Mouse (Mus musculus) midbrain, embryonic 12.5 days (tissue): Measurements from ENCODE around the gene 4921507P07Rik. TPM values are rescaled to one million over a fixed set of nuclear protein-coding genes. Genes with fewer than 3 reads are reported as not detected.
A peak's percentile ranks its signal among the peaks of the same experiment; 100 is the strongest.
"Not testable (repeated sequence)": the region's sequence is repeated elsewhere in the genome, so short reads cannot be mapped to it uniquely, and the experiment has no call there.

Experiments used
- ATAC-seq: fragments of 200-750 bp; cut with Nextera tagmentation; 2 replicates; pipeline ENCODE4 v1.8.0; 2017; ENCODE audit warnings: low read depth, moderate TSS enrichment, moderate library complexity; ENCODE audit not compliant: low FRiP score
- H3K27ac ChIP-seq: fragments of 300-500 bp; sonication (generic); replicated peaks from 2 replicates; pipeline ENCODE4 v1.5.1; 2016; ENCODE audit warnings: mild to moderate bottlenecking
- H3K27me3 ChIP-seq: fragments of 300-500 bp; sonication (generic); 2 replicates; pipeline ENCODE4 v1.6.1; 2016; ENCODE audit warnings: mild to moderate bottlenecking
- H3K36me3 ChIP-seq: fragments of 300-500 bp; sonication (generic); 2 replicates; pipeline ENCODE4 v1.6.1; 2016
- H3K4me1 ChIP-seq: fragments of 300-500 bp; sonication (generic); 2 replicates; pipeline ENCODE4 v1.6.1; 2016
- H3K4me2 ChIP-seq: fragments of 300-500 bp; sonication (generic); replicated peaks from 2 replicates; pipeline ENCODE4 v1.6.1; 2016; ENCODE audit warnings: mild to moderate bottlenecking, moderate library complexity
- H3K4me3 ChIP-seq: fragments of 300-500 bp; sonication (generic); 2 replicates; pipeline ENCODE4 v1.5.1; 2016; ENCODE audit warnings: mild to moderate bottlenecking
- H3K9ac ChIP-seq: fragments of 300-500 bp; sonication (generic); replicated peaks from 2 replicates; pipeline ENCODE4 v1.6.1; 2016; ENCODE audit warnings: mild to moderate bottlenecking, moderate library complexity
- H3K9me3 ChIP-seq: fragments of 300-500 bp; sonication (generic); 2 replicates; pipeline ENCODE4 v1.6.1; 2016; ENCODE audit warnings: mild to moderate bottlenecking
- WGBS: fragments of 180-500 bp; shearing (Covaris S2); methylation state at CpG from one replicate; pipeline ENCODE4 v1.1.7; 2016; 5-methylcytosine and 5-hydroxymethylcytosine counted together
- polyA plus RNA-seq: library from polyadenylated mRNA; unstranded; fragments of >200 nt; fragmentation: Nextera tagmentation; extraction: Ambion mirVana; gene quantifications from 2 replicates; pipeline ENCODE4 v1.2.1, GENCODE M21; 2016

Gene 4921507P07Rik
- polyA plus RNA-seq, 1 experiment from 2014 or later, result 1.4 TPM

DNA sequence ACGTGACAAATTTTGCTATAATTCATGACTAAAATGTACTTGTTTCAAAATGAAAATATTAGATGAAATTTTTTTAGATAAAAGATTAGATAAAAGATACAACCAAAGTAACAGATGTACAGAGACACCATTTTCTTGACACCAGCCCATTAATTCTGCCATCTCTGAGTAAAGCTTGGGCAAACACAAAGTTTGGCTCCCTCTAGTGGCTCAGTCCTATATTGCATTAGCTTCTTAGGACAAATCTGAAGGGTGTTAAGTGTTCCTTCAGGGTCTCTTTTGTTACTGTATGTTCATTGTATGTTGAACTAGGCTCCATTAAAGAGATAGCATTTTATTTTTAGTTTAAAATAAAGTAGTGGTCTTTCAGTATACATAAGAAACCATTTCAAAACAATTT is 8.2 kb downstream of the 4921507P07Rik start:
- WGBS, result 84% methylated on average over 1 of the region's 1 CpGs
- Histone ChIP-seq H3K9me3 (no peaks in the 10 kb centered on the region), H3K4me3 (no peak overlapping the region), H3K9ac (no peak overlapping the region), H3K4me1 (no peaks in the 10 kb centered on the region), H3K4me2 (no peak overlapping the region), H3K27me3 (no peaks in the 10 kb centered on the region), H3K36me3 (no peaks in the 10 kb centered on the region), H3K27ac (no peak overlapping the region)
- no peak for ATAC-seq

GRCm38 (mm10) chr6:50587412-50587811 is 9.0 kb downstream of the 4921507P07Rik start:
- no peaks in the 10 kb centered on the region for H3K36me3 ChIP-seq
- H3K4me1 ChIP-seq, result no peaks in the 10 kb centered on the region
- H3K27ac ChIP-seq, result no peak overlapping the region
- H3K9ac ChIP-seq, result no peak overlapping the region
- no peaks in the 10 kb centered on the region for H3K9me3 ChIP-seq
- no peak overlapping the region for H3K4me2 ChIP-seq
- H3K4me3 ChIP-seq, result no peak overlapping the region
- WGBS, result 93% methylated on average over 2 of the region's 2 CpGs
- ATAC-seq, result no peak
- H3K27me3 ChIP-seq, result no peaks in the 10 kb centered on the region

GRCm38 (mm10) chr6:50586316-50586715 is 10.1 kb downstream of the 4921507P07Rik start:
- Histone ChIP-seq H3K9ac (no peak overlapping the region), H3K27me3 (no peaks in the 10 kb centered on the region), H3K4me3 (no peak overlapping the region), H3K4me2 (no peak overlapping the region), H3K36me3 (no peaks in the 10 kb centered on the region), H3K27ac (no peak overlapping the region), H3K4me1 (no peaks in the 10 kb centered on the region), H3K9me3 (no peaks in the 10 kb centered on the region)
- WGBS, result 86% methylated on average over 5 of the region's 5 CpGs
- ATAC-seq, result no peak

GRCm38 (mm10) chr6:50585733-50586132 is 10.7 kb downstream of the 4921507P07Rik start:
- no peaks in the 10 kb centered on the region for H3K36me3 ChIP-seq
- H3K27ac ChIP-seq, result no peak overlapping the region
- H3K9me3 ChIP-seq, result no peaks in the 10 kb centered on the region
- H3K4me1 ChIP-seq, result no peaks in the 10 kb centered on the region
- WGBS, result 88% methylated on average over 7 of the region's 7 CpGs
- H3K4me2 ChIP-seq, result no peak overlapping the region
- no peak for ATAC-seq
- no peak overlapping the region for H3K4me3 ChIP-seq
- no peak overlapping the region for H3K9ac ChIP-seq
- no peaks in the 10 kb centered on the region for H3K27me3 ChIP-seq

- H3K9ac ChIP-seq, result no peak overlapping the region
- no peak overlapping the region for H3K27ac ChIP-seq
- no peaks in the 10 kb centered on the region for H3K27me3 ChIP-seq
- no peak overlapping the region for H3K4me3 ChIP-seq
- no peaks in the 10 kb centered on the region for H3K9me3 ChIP-seq
- 83% methylated on average over 1 of the region's 1 CpGs for WGBS
- no peaks in the 10 kb centered on the region for H3K36me3 ChIP-seq
- H3K4me1 ChIP-seq, result peaks cover 7% of the 10 kb centered on the region
- no peak for ATAC-seq
- H3K4me2 ChIP-seq, result no peak overlapping the region
Measured at GRCm38 (mm10) chr6:50571661-50572060, 24.8 kb downstream of the 4921507P07Rik start.

DNA sequence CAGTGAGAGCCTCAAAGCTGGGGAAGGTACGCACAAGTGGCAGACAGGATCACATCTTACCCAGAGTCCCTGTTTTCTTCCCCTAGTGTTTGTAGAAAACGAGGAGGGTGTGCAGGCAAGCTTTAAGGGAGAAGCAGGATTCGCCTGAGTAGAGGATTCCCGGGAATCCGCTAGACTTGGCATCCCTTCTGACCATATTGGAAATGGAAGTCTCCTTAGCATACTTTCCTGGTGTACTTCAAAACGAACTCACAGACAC is 29.5 kb downstream of the 4921507P07Rik start:
- peak overlapping the region; percentile 81 for H3K9ac ChIP-seq
- peak overlapping the region; percentile 78 for H3K27ac ChIP-seq
- no peaks in the 10 kb centered on the region for H3K9me3 ChIP-seq
- ATAC-seq, result no peak
- H3K27me3 ChIP-seq, result no peaks in the 10 kb centered on the region
- H3K36me3 ChIP-seq, result peaks cover 16% of the 10 kb centered on the region
- peak overlapping the region; percentile 66 for H3K4me3 ChIP-seq
- WGBS, result 18% methylated on average over 6 of the region's 6 CpGs
- peak overlapping the region; percentile 73 for H3K4me2 ChIP-seq
- H3K4me1 ChIP-seq, result peaks cover 12% of the 10 kb centered on the region

GRCm38 (mm10) chr6:50566141-50566996 is 30.1 kb downstream of the 4921507P07Rik start, which contains the start of gene Cycs:
Cycs (minus strand) TSS chr6:50566538.
- peak; percentile 99 for ATAC-seq
- peak within 1 kb of the TSS; percentile 78 for H3K27ac ChIP-seq
- peaks cover 12% of the 10 kb centered on the region for H3K4me1 ChIP-seq
- no peaks in the 10 kb centered on the region for H3K27me3 ChIP-seq
- peaks cover 16% of the 10 kb centered on the region for H3K36me3 ChIP-seq
- no peaks in the 10 kb centered on the region for H3K9me3 ChIP-seq
- peak within 1 kb of the TSS; percentile 91 for H3K4me2 ChIP-seq
- under 1% methylated on average over 78 of the region's 78 CpGs for WGBS
- H3K4me3 ChIP-seq, result peak within 1 kb of the TSS; percentile 66
- H3K9ac ChIP-seq, result peak within 1 kb of the TSS; percentile 81

GRCm38 (mm10) chr6:50563651-50564050 is 32.8 kb downstream of the 4921507P07Rik start:
- 99% methylated on average over 3 of the region's 3 CpGs for WGBS
- no peak for ATAC-seq
- no peak overlapping the region for H3K4me3 ChIP-seq

GRCm38 (mm10) chr6:50562421-50562820 is 34.0 kb downstream of the 4921507P07Rik start:
- H3K27ac ChIP-seq, result no peak overlapping the region
- H3K4me2 ChIP-seq, result no peak overlapping the region
- 97% methylated on average over 4 of the region's 4 CpGs for WGBS
- H3K36me3 ChIP-seq, result peaks cover 16% of the 10 kb centered on the region
- peaks cover 11% of the 10 kb centered on the region for H3K4me1 ChIP-seq
- no peak overlapping the region for H3K4me3 ChIP-seq
- no peak overlapping the region for H3K9ac ChIP-seq
- no peaks in the 10 kb centered on the region for H3K9me3 ChIP-seq
- no peak for ATAC-seq
- no peaks in the 10 kb centered on the region for H3K27me3 ChIP-seq

More at GRCm38 (mm10) chr6:50563651-50564050, 32.8 kb downstream of the 4921507P07Rik start:
- H3K27me3 ChIP-seq, result no peaks in the 10 kb centered on the region
- H3K36me3 ChIP-seq, result peaks cover 16% of the 10 kb centered on the region
- no peaks in the 10 kb centered on the region for H3K9me3 ChIP-seq
- no peak overlapping the region for H3K4me2 ChIP-seq
- H3K4me1 ChIP-seq, result peaks cover 12% of the 10 kb centered on the region
- H3K27ac ChIP-seq, result no peak overlapping the region
- H3K9ac ChIP-seq, result no peak overlapping the region

GRCm38 (mm10) chr6:50560776-50561175 is 35.7 kb downstream of the 4921507P07Rik start:
- Histone ChIP-seq H3K27me3 (no peaks in the 10 kb centered on the region), H3K4me1 (peaks cover 6% of the 10 kb centered on the region), H3K9ac (no peak overlapping the region), H3K4me2 (no peak overlapping the region), H3K27ac (no peak overlapping the region), H3K9me3 (no peaks in the 10 kb centered on the region), H3K4me3 (no peak overlapping the region), H3K36me3 (peaks cover 16% of the 10 kb centered on the region)
- WGBS, result 91% methylated on average over 1 of the region's 1 CpGs
- ATAC-seq, result no peak

DNA sequence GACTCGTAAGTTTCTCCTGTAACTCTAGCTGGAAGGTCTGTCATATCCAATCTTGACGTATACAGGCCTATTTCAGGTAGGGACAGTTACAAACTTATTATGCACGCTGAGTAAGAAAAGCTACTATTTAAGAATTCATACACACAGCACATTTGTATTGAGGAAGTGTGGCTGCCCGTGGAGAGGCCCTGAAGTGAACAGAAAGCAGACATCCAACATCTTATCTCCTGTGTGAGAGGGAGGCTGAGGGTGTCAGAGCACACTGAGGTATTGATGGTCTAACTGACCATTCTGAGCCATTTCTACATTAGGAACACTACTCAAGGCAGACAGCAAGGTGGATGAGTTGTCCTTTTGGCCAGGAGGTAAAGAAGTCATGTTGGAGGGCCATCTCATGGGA is 37.6 kb downstream of the 4921507P07Rik start:
- no peaks in the 10 kb centered on the region for H3K27me3 ChIP-seq
- ATAC-seq, result no peak
- no peak overlapping the region for H3K4me3 ChIP-seq
- no peak overlapping the region for H3K9ac ChIP-seq
- H3K4me2 ChIP-seq, result no peak overlapping the region
- no peaks in the 10 kb centered on the region for H3K4me1 ChIP-seq
- no peak overlapping the region for H3K27ac ChIP-seq
- no peaks in the 10 kb centered on the region for H3K9me3 ChIP-seq
- WGBS, result 89% methylated on average over 4 of the region's 4 CpGs
- H3K36me3 ChIP-seq, result peaks cover 12% of the 10 kb centered on the region

GRCm38 (mm10) chr6:50557566-50557965 is 38.9 kb downstream of the 4921507P07Rik start:
- no peak overlapping the region for H3K9ac ChIP-seq
- 93% methylated on average over 6 of the region's 6 CpGs for WGBS
- H3K4me3 ChIP-seq, result no peak overlapping the region
- H3K9me3 ChIP-seq, result no peaks in the 10 kb centered on the region
- no peaks in the 10 kb centered on the region for H3K27me3 ChIP-seq
- no peak overlapping the region for H3K4me2 ChIP-seq
- peaks cover 2% of the 10 kb centered on the region; the same call in 1 of the 2 replicates for H3K36me3 ChIP-seq
- no peak for ATAC-seq
- no peak overlapping the region for H3K27ac ChIP-seq
- H3K4me1 ChIP-seq, result no peaks in the 10 kb centered on the region

- not testable (repeated sequence) for ATAC-seq, H3K27ac ChIP-seq
- 90% methylated on average over 2 of the region's 2 CpGs for WGBS
Measured at GRCm38 (mm10) chr6:50554223-50554622, 42.2 kb downstream of the 4921507P07Rik start.

More at GRCm38 (mm10) chr6:50554223-50554622, 42.2 kb downstream of the 4921507P07Rik start:
- H3K4me2 ChIP-seq, H3K27me3 ChIP-seq, H3K4me3 ChIP-seq, H3K9me3 ChIP-seq, H3K9ac ChIP-seq, H3K4me1 ChIP-seq, H3K36me3 ChIP-seq: not testable (repeated sequence)
